Mouse (Mus musculus) midbrain, postnatal 0 days (tissue): ENCODE data around the gene Creld1. TPM values are rescaled to one million over a fixed set of nuclear protein-coding genes. Genes with fewer than 3 reads are reported as not detected.

ENCODE experiments used
- ATAC-seq: fragments of 200-750 bp; cut with Nextera tagmentation; 2 replicates; pipeline ENCODE4 v1.8.0; 2017; ENCODE audit warnings: moderate number of reproducible peaks, mild to moderate bottlenecking, moderate TSS enrichment, moderate library complexity; ENCODE audit not compliant: low FRiP score
- DNase-seq: peaks from one replicate; pipeline ENCODE4 v3.0.0-alpha.2; 2015; ENCODE audit warnings: low spot score
- H3K27ac ChIP-seq: fragments of 300-500 bp; sonication (generic); 2 replicates; pipeline ENCODE4 v1.5.1; 2014; ENCODE audit warnings: low read depth, mild to moderate bottlenecking, low read length, mixed read lengths
- H3K27me3 ChIP-seq: fragments of 300-500 bp; sonication (generic); 2 replicates; pipeline ENCODE4 v1.6.1; 2014; ENCODE audit warnings: low read length, control low read depth, mixed read lengths; ENCODE audit not compliant: insufficient read depth
- H3K36me3 ChIP-seq: fragments of 300-500 bp; sonication (generic); 2 replicates; pipeline ENCODE4 v1.6.1; 2014; ENCODE audit warnings: low read length, control low read depth, mixed read lengths; ENCODE audit not compliant: insufficient read depth
- H3K4me1 ChIP-seq: fragments of 300-500 bp; sonication (generic); 2 replicates; pipeline ENCODE4 v1.6.1; 2014; ENCODE audit warnings: mild to moderate bottlenecking, control low read depth, antibody characterized with exemption, low read length, mixed read lengths; ENCODE audit not compliant: insufficient read depth
- H3K4me2 ChIP-seq: fragments of 300-500 bp; sonication (generic); 2 replicates; pipeline ENCODE4 v1.6.1; 2014; ENCODE audit warnings: low read depth, mild to moderate bottlenecking, low read length, mixed read lengths; ENCODE audit not compliant: poor library complexity, severe bottlenecking
- H3K4me3 ChIP-seq: fragments of 300-500 bp; sonication (generic); 2 replicates; pipeline ENCODE4 v1.5.1; 2014; ENCODE audit warnings: low read depth, mild to moderate bottlenecking, low read length, moderate library complexity
- H3K9ac ChIP-seq: fragments of 300-500 bp; sonication (generic); replicated peaks from 2 replicates; pipeline ENCODE4 v1.6.1; 2014; ENCODE audit warnings: mild to moderate bottlenecking, low read length, moderate library complexity, mixed read lengths; ENCODE audit not compliant: poor library complexity, severe bottlenecking
- H3K9me3 ChIP-seq: fragments of 300-500 bp; sonication (generic); 2 replicates; pipeline ENCODE4 v1.6.1; 2016; ENCODE audit warnings: low read length, control low read depth
- CTCF ChIP-seq: IDR thresholded peaks from 2 replicates; pipeline ENCODE4 v1.5.1; 2016; ENCODE audit warnings: antibody characterized with exemption, mild to moderate bottlenecking
- WGBS: fragments of 180-500 bp; shearing (Covaris S2); extraction: QIAGEN DNeasy Blood & Tissue Kit; methylation state at CpG from one replicate; pipeline ENCODE4 v1.1.7; 2014; 5-methylcytosine and 5-hydroxymethylcytosine counted together
- polyA plus RNA-seq: library from polyadenylated mRNA; unstranded; fragments of >200 nt; fragmentation: Nextera tagmentation; extraction: Ambion mirVana; gene quantifications from 2 replicates; pipeline ENCODE4 v1.2.1, GENCODE M21; 2015
- total RNA-seq: library from RNA; depleted of rRNA; stranded (reverse); fragments of >200 nt; gene quantifications from 2 replicates; pipeline ENCODE4 v1.2.3, GENCODE M21; 2014

The Creld1 gene
- total and polyA plus RNA-seq, 2 experiments from 2014 or later: 43.0 to 56.6 TPM

DNA sequence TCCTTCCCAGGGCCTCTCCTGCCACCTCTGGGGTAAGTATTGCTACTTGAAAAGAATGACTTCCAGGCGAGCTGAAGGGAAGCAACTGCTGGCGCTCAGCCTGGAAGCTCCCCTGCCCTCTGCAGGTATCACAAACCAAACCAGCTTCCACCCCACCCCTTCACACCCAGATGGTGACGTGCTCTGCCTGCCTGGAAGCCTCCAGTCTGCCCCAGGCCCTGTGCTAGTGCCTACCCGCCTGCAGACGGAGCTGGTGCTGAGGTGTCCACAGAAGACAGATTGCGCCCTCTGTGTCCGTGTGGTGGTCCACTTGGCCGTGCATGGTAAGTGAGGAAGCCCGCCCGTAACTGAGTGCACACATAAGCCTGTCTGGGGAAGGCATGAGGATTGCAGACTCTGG is 11.0 kb upstream of the Creld1 start:
- ATAC-seq (no peak), DNase-seq (no peak)
- H3K4me1 ChIP-seq: no peaks in the 10 kb centered on the region
- TF ChIP-seq CTCF: no peak
- H3K27ac ChIP-seq: no peak overlapping the region
- no peak overlapping the region for H3K9ac ChIP-seq
- no peak overlapping the region for H3K4me3 ChIP-seq
- H3K27me3 ChIP-seq: peaks cover 16% of the 10 kb centered on the region
- H3K9me3 ChIP-seq: no peaks in the 10 kb centered on the region
- no peaks in the 10 kb centered on the region for H3K36me3 ChIP-seq
- 72% methylated on average over 10 of the region's 10 CpGs for WGBS
- H3K4me2 ChIP-seq: no peak overlapping the region

GRCm38 (mm10) chr6:113473246-113473645 is 9.9 kb upstream of the Creld1 start:
- ATAC-seq: no peak
- TF ChIP-seq CTCF: no peak

DNA sequence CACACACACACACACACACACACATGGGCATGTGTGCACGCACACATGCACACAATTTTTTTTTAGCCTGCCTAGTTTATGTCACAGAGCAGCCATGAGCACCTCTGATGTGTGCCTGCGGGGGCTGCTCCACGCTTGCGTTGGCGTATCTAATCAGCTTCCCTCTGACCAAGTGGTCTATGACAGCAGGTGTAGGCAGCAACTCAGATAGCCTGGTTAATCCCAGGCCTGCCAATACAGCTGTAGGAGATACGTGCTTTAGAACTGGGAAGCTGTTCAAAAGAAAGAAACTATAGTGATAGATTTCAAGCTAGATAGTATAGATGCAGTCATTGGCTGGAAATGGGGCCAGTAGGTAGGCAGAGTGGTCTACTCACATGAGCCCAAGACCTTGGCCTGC is 9.4 kb upstream of the Creld1 start:
- ATAC-seq (no peak), DNase-seq (no peak)

More at GRCm38 (mm10) chr6:113473246-113473645, 9.9 kb upstream of the Creld1 start:
- H3K9ac ChIP-seq: no peak overlapping the region
- no peaks in the 10 kb centered on the region for H3K9me3 ChIP-seq
- H3K4me2 ChIP-seq: no peak overlapping the region
- no peak overlapping the region for H3K4me3 ChIP-seq
- H3K27me3 ChIP-seq: peaks cover 16% of the 10 kb centered on the region
- DNase-seq: no peak
- WGBS: 70% methylated on average over 2 of the region's 2 CpGs
- H3K36me3 ChIP-seq: no peaks in the 10 kb centered on the region
- no peak overlapping the region for H3K27ac ChIP-seq
- H3K4me1 ChIP-seq: no peaks in the 10 kb centered on the region

GRCm38 (mm10) chr6:113477353-113477752 is 5.7 kb upstream of the Creld1 start:
- Histone ChIP-seq H3K9ac (no peak overlapping the region), H3K9me3 (no peaks in the 10 kb centered on the region), H3K4me3 (no peak overlapping the region), H3K4me1 (no peaks in the 10 kb centered on the region; the same call in 1 of the 2 replicates), H3K36me3 (no peaks in the 10 kb centered on the region), H3K27me3 (0 out of 2 replicates have a peak, but pooled peaks cover 3% of the 10 kb centered on the region), H3K27ac (no peak overlapping the region), H3K4me2 (no peak overlapping the region)
- WGBS: 52% methylated on average over 7 of the region's 7 CpGs
- ATAC-seq (no peak), DNase-seq (no peak)
- TF ChIP-seq CTCF: no peak

More for the DNA sequence above, 9.4 kb upstream of the Creld1 start:
- no peak for TF ChIP-seq CTCF
- H3K27ac ChIP-seq: no peak overlapping the region
- H3K4me3 ChIP-seq: no peak overlapping the region
- peaks cover 16% of the 10 kb centered on the region for H3K27me3 ChIP-seq
- no peaks in the 10 kb centered on the region for H3K4me1 ChIP-seq
- no peak overlapping the region for H3K4me2 ChIP-seq
- WGBS: 69% methylated on average over 6 of the region's 6 CpGs
- no peaks in the 10 kb centered on the region for H3K36me3 ChIP-seq
- no peaks in the 10 kb centered on the region for H3K9me3 ChIP-seq
- H3K9ac ChIP-seq: no peak overlapping the region

GRCm38 (mm10) chr6:113478906-113479305 is 4.2 kb upstream of the Creld1 start:
- Histone ChIP-seq H3K27ac (no peak overlapping the region), H3K27me3 (0 out of 2 replicates have a peak, but pooled peaks cover 3% of the 10 kb centered on the region), H3K36me3 (no peaks in the 10 kb centered on the region), H3K9ac (no peak overlapping the region), H3K9me3 (no peaks in the 10 kb centered on the region), H3K4me2 (no peak overlapping the region), H3K4me1 (peaks cover 2% of the 10 kb centered on the region; the same call in 1 of the 2 replicates), H3K4me3 (no peak overlapping the region)
- no peak for DNase-seq
- ATAC-seq: no peak
- 85% methylated on average over 10 of the region's 10 CpGs for WGBS
- no peak for TF ChIP-seq CTCF

GRCm38 (mm10) chr6:113480555-113481373 is 2.3 kb upstream of the Creld1 start:
- H3K27me3 ChIP-seq: 0 out of 2 replicates have a peak, but pooled peaks cover 3% of the 10 kb centered on the region
- no peaks in the 10 kb centered on the region for H3K9me3 ChIP-seq
- ATAC-seq (no peak), DNase-seq (no peak)
- no peak overlapping the region for H3K9ac ChIP-seq
- WGBS: 69% methylated on average over 18 of the region's 18 CpGs
- peaks cover 10% of the 10 kb centered on the region; the same call in 1 of the 2 replicates for H3K4me1 ChIP-seq
- peaks cover under 1% of the 10 kb centered on the region; the same call in 1 of the 2 replicates for H3K36me3 ChIP-seq
- no peak overlapping the region for H3K27ac ChIP-seq
- H3K4me2 ChIP-seq: no peak overlapping the region
- H3K4me3 ChIP-seq: no peak overlapping the region
- TF ChIP-seq CTCF: no peak
